Mouse (Mus musculus): ENCODE data around the gene Hist1h1b. TPM values are rescaled to one million over a fixed set of nuclear protein-coding genes. Genes with fewer than 3 reads are reported as not detected.
A peak's percentile ranks its signal among the peaks of the same experiment; 100 is the strongest.
"Not testable (repeated sequence)": the region's sequence is repeated elsewhere in the genome, so short reads cannot be mapped to it uniquely, and the experiment has no call there.

Hist1h1b gene
- polyA plus RNA-seq, 1 experiment from 2014 or later, result 17.4 TPM

- peak overlapping the region; percentile 1; the same call in 1 of the 2 replicates for H3K4me3 ChIP-seq (ENCODE audit: low read length)
- H3K9ac ChIP-seq (replicated peaks; ENCODE audit: low read length), result peak overlapping the region; percentile 18
- no peaks in the 10 kb centered on the region for H3K27me3 ChIP-seq (ENCODE audit: insufficient read depth, low read length)
- peaks cover 33% of the 10 kb centered on the region for H3K4me1 ChIP-seq (ENCODE audit: insufficient read depth, low read length)
- WGBS, result 21% methylated on average over 3 of the region's 3 CpGs
- peak overlapping the region; percentile 66 for H3K27ac ChIP-seq (ENCODE audit: low read length)
- H3K4me2 ChIP-seq (replicated peaks; ENCODE audit: low read depth, low read length), result peak overlapping the region; percentile 67
- ATAC-seq (ENCODE audit: low FRiP score, low TSS enrichment), result no peak
- no peaks in the 10 kb centered on the region for H3K9me3 ChIP-seq (ENCODE audit: low read length)
- H3K36me3 ChIP-seq (ENCODE audit: insufficient read depth, low read length), result no peaks in the 10 kb centered on the region
Measured at GRCm38 (mm10) chr13:21752356-21752755, 28.1 kb downstream of the Hist1h1b start.

GRCm38 (mm10) chr13:21751827-21752226, 28.6 kb downstream of the Hist1h1b start:
- no peaks in the 10 kb centered on the region for H3K9me3 ChIP-seq (ENCODE audit: low read length)
- no peaks in the 10 kb centered on the region for H3K27me3 ChIP-seq (ENCODE audit: insufficient read depth, low read length)
- no peak for ATAC-seq (ENCODE audit: low FRiP score, low TSS enrichment)
- H3K4me1 ChIP-seq (ENCODE audit: insufficient read depth, low read length), result peaks cover 34% of the 10 kb centered on the region
- 66% methylated on average over 3 of the region's 3 CpGs for WGBS
- H3K4me2 ChIP-seq (replicated peaks; ENCODE audit: low read depth, low read length), result peak overlapping the region; percentile 67
- H3K9ac ChIP-seq (replicated peaks; ENCODE audit: low read length), result no peak overlapping the region; the same call in 1 of the 2 replicates
- H3K4me3 ChIP-seq (ENCODE audit: low read length), result no peak overlapping the region
- H3K36me3 ChIP-seq (ENCODE audit: insufficient read depth, low read length), result no peaks in the 10 kb centered on the region
- peak overlapping the region; percentile 66 for H3K27ac ChIP-seq (ENCODE audit: low read length)

- Histone ChIP-seq H3K27me3 (ENCODE audit: insufficient read depth, low read length) (no peaks in the 10 kb centered on the region), H3K9ac (replicated peaks; ENCODE audit: low read length) (no peak overlapping the region), H3K36me3 (ENCODE audit: insufficient read depth, low read length) (no peaks in the 10 kb centered on the region), H3K4me2 (replicated peaks; ENCODE audit: low read depth, low read length) (no peak overlapping the region), H3K4me3 (ENCODE audit: low read length) (no peak overlapping the region), H3K27ac (ENCODE audit: low read length) (no peak overlapping the region), H3K4me1 (ENCODE audit: insufficient read depth, low read length) (peaks cover 34% of the 10 kb centered on the region), H3K9me3 (ENCODE audit: low read length) (no peaks in the 10 kb centered on the region)
- no peak for ATAC-seq (ENCODE audit: low FRiP score, low TSS enrichment)
Measured at GRCm38 (mm10) chr13:21751417-21751816, 29.0 kb downstream of the Hist1h1b start.

- peak within 1 kb of the TSS; percentile 83 for H3K4me2 ChIP-seq (replicated peaks; ENCODE audit: low read depth, low read length)
- H3K4me1 ChIP-seq (ENCODE audit: insufficient read depth, low read length), result peaks cover 30% of the 10 kb centered on the region
- peak within 1 kb of the TSS; percentile 60 for H3K4me3 ChIP-seq (ENCODE audit: low read length)
- H3K27me3 ChIP-seq (ENCODE audit: insufficient read depth, low read length); H3K9me3 ChIP-seq (ENCODE audit: low read length); H3K36me3 ChIP-seq (ENCODE audit: insufficient read depth, low read length): not testable (repeated sequence)
- under 1% methylated on average over 40 of the region's 56 CpGs for WGBS
- ATAC-seq (ENCODE audit: low FRiP score, low TSS enrichment), result peak; percentile 84
- H3K27ac ChIP-seq (ENCODE audit: low read length), result peak within 1 kb of the TSS; percentile 96
- H3K9ac ChIP-seq (replicated peaks; ENCODE audit: low read length), result peak within 1 kb of the TSS; percentile 78
Measured at GRCm38 (mm10) chr13:21750159-21751017, 30.0 kb downstream of the Hist1h1b start, which contains the start of gene Hist1h4k. Hist1h4k (minus strand) TSS chr13:21750505.

- H3K27ac ChIP-seq (ENCODE audit: low read length), result peak overlapping the region; percentile 96
- peak overlapping the region; percentile 60 for H3K4me3 ChIP-seq (ENCODE audit: low read length)
- no peaks in the 10 kb centered on the region for H3K9me3 ChIP-seq (ENCODE audit: low read length)
- H3K36me3 ChIP-seq (ENCODE audit: insufficient read depth, low read length), result no peaks in the 10 kb centered on the region
- no peaks in the 10 kb centered on the region for H3K27me3 ChIP-seq (ENCODE audit: insufficient read depth, low read length)
- ATAC-seq (ENCODE audit: low FRiP score, low TSS enrichment), result no peak
- H3K9ac ChIP-seq (replicated peaks; ENCODE audit: low read length), result peak overlapping the region; percentile 78
- H3K4me2 ChIP-seq (replicated peaks; ENCODE audit: low read depth, low read length), result peak overlapping the region; percentile 83
- peaks cover 28% of the 10 kb centered on the region for H3K4me1 ChIP-seq (ENCODE audit: insufficient read depth, low read length)
- 2% methylated on average over 5 of the region's 5 CpGs for WGBS
Measured at GRCm38 (mm10) chr13:21749387-21750158, 30.9 kb downstream of the Hist1h1b start.

GRCm38 (mm10) chr13:21745006-21745405, 35.4 kb downstream of the Hist1h1b start:
- Histone ChIP-seq H3K4me1 (ENCODE audit: insufficient read depth, low read length) (peaks cover 11% of the 10 kb centered on the region; the same call in 1 of the 2 replicates), H3K27me3 (ENCODE audit: insufficient read depth, low read length) (no peaks in the 10 kb centered on the region), H3K36me3 (ENCODE audit: insufficient read depth, low read length) (no peaks in the 10 kb centered on the region), H3K27ac (ENCODE audit: low read length) (no peak overlapping the region), H3K9me3 (ENCODE audit: low read length) (no peaks in the 10 kb centered on the region), H3K4me3 (ENCODE audit: low read length) (no peak overlapping the region), H3K4me2 (replicated peaks; ENCODE audit: low read depth, low read length) (no peak overlapping the region), H3K9ac (replicated peaks; ENCODE audit: low read length) (no peak overlapping the region)
- 79% methylated on average over 1 of the region's 1 CpGs for WGBS
- ATAC-seq (ENCODE audit: low FRiP score, low TSS enrichment), result no peak

GRCm38 (mm10) chr13:21734906-21735767, 45.3 kb downstream of the Hist1h1b start, which contains the start of gene Hist1h4j:
Hist1h4j (plus strand) TSS chr13:21735064.
- H3K4me2 ChIP-seq (replicated peaks; ENCODE audit: low read depth, low read length), result peak within 1 kb of the TSS; percentile 67
- not testable (repeated sequence) for H3K9me3 ChIP-seq (ENCODE audit: low read length); H3K36me3 ChIP-seq (ENCODE audit: insufficient read depth, low read length); H3K27me3 ChIP-seq (ENCODE audit: insufficient read depth, low read length)
- WGBS, result under 1% methylated on average over 43 of the region's 56 CpGs
- H3K4me3 ChIP-seq (ENCODE audit: low read length), result peak within 1 kb of the TSS; percentile 61
- peaks cover 12% of the 10 kb centered on the region; the same call in 1 of the 2 replicates for H3K4me1 ChIP-seq (ENCODE audit: insufficient read depth, low read length)
- peak within 1 kb of the TSS; percentile 98 for H3K27ac ChIP-seq (ENCODE audit: low read length)
- ATAC-seq (ENCODE audit: low FRiP score, low TSS enrichment), result peak; percentile 94
- H3K9ac ChIP-seq (replicated peaks; ENCODE audit: low read length), result peak within 1 kb of the TSS; percentile 82

- H3K9ac ChIP-seq (replicated peaks; ENCODE audit: low read length), result peak overlapping the region; percentile 82
- under 1% methylated on average over 21 of the region's 21 CpGs for WGBS
- peak; percentile 85 for ATAC-seq (ENCODE audit: low FRiP score, low TSS enrichment)
- H3K36me3 ChIP-seq (ENCODE audit: insufficient read depth, low read length), result no peaks in the 10 kb centered on the region
- H3K9me3 ChIP-seq (ENCODE audit: low read length), result no peaks in the 10 kb centered on the region
- no peaks in the 10 kb centered on the region for H3K27me3 ChIP-seq (ENCODE audit: insufficient read depth, low read length)
- peak overlapping the region; percentile 61 for H3K4me3 ChIP-seq (ENCODE audit: low read length)
- H3K4me2 ChIP-seq (replicated peaks; ENCODE audit: low read depth, low read length), result peak overlapping the region; percentile 67
- H3K4me1 ChIP-seq (ENCODE audit: insufficient read depth, low read length), result peaks cover 12% of the 10 kb centered on the region; the same call in 1 of the 2 replicates
- H3K27ac ChIP-seq (ENCODE audit: low read length), result peak overlapping the region; percentile 98
Measured at GRCm38 (mm10) chr13:21734010-21734905, 46.2 kb downstream of the Hist1h1b start.

Measured in kidney, embryonic 16.5 days (tissue).